Mouse (Mus musculus) embryonic facial prominence, embryonic 14.5 days (tissue): Measurements from ENCODE around the gene Gnb5. TPM values are rescaled to one million over a fixed set of nuclear protein-coding genes. Genes with fewer than 3 reads are reported as not detected.

Experiments used
- ATAC-seq: fragments of 200-750 bp; cut with Nextera tagmentation; 2 replicates; pipeline ENCODE4 v1.8.0; 2017; ENCODE audit warnings: low read depth, moderate number of reproducible peaks, moderate TSS enrichment
- DNase-seq: peaks from one replicate; pipeline ENCODE4 v3.0.0-alpha.2; 2015; ENCODE audit warnings: low spot score
- H3K27ac ChIP-seq: fragments of 300-500 bp; sonication (generic); replicated peaks from 2 replicates; pipeline ENCODE4 v1.5.1; 2014; ENCODE audit warnings: low read depth, mild to moderate bottlenecking, low read length, moderate library complexity
- H3K27me3 ChIP-seq: fragments of 300-500 bp; sonication (generic); replicated peaks from 2 replicates; pipeline ENCODE4 v1.6.1; 2014; ENCODE audit warnings: low read length; ENCODE audit not compliant: control insufficient read depth, insufficient read depth
- H3K36me3 ChIP-seq: fragments of 300-500 bp; sonication (generic); 2 replicates; pipeline ENCODE4 v1.6.1; 2014; ENCODE audit warnings: low read length, mixed read lengths; ENCODE audit not compliant: control insufficient read depth, insufficient read depth
- H3K4me1 ChIP-seq: fragments of 300-500 bp; sonication (generic); 2 replicates; pipeline ENCODE4 v1.6.1; 2014; ENCODE audit warnings: antibody characterized with exemption, low read length; ENCODE audit not compliant: control insufficient read depth, insufficient read depth
- H3K4me2 ChIP-seq: fragments of 300-500 bp; sonication (generic); 2 replicates; pipeline ENCODE4 v1.6.1; 2014; ENCODE audit warnings: low read depth, mild to moderate bottlenecking, low read length, moderate library complexity, mixed read lengths
- H3K4me3 ChIP-seq: fragments of 300-500 bp; sonication (generic); 2 replicates; pipeline ENCODE4 v1.5.1; 2014; ENCODE audit warnings: low read depth, mild to moderate bottlenecking, low read length
- H3K9ac ChIP-seq: fragments of 300-500 bp; sonication (generic); 2 replicates; pipeline ENCODE4 v1.6.1; 2014; ENCODE audit warnings: low read depth, mild to moderate bottlenecking, low read length, moderate library complexity, mixed read lengths
- H3K9me3 ChIP-seq: fragments of 300-500 bp; sonication (generic); 2 replicates; pipeline ENCODE4 v1.6.1; 2016; ENCODE audit warnings: low read length; ENCODE audit not compliant: control insufficient read depth
- WGBS: fragments of 180-500 bp; shearing (Covaris S2); extraction: QIAGEN DNeasy Blood & Tissue Kit; methylation state at CpG from one replicate; pipeline ENCODE4 v1.1.7; 2014; 5-methylcytosine and 5-hydroxymethylcytosine counted together
- polyA plus RNA-seq: library from polyadenylated mRNA; unstranded; fragments of >200 nt; fragmentation: Nextera tagmentation; extraction: Ambion mirVana; gene quantifications from 2 replicates; pipeline ENCODE4 v1.2.1, GENCODE M21; 2014

Gnb5 gene
- polyA plus RNA-seq, 1 experiment from 2014 or later: 30.3 TPM

GRCm38 (mm10) chr9:75287636-75288035, 18.5 kb upstream of the Gnb5 start:
- no peak overlapping the region for H3K9ac ChIP-seq
- WGBS: 69% methylated on average over 6 of the region's 6 CpGs
- H3K4me1 ChIP-seq: no peaks in the 10 kb centered on the region
- DNase-seq (no peak), ATAC-seq (no peak)
- H3K4me2 ChIP-seq: no peak overlapping the region
- no peak overlapping the region for H3K27ac ChIP-seq
- no peaks in the 10 kb centered on the region for H3K36me3 ChIP-seq
- H3K9me3 ChIP-seq: no peaks in the 10 kb centered on the region
- H3K27me3 ChIP-seq: no peaks in the 10 kb centered on the region
- no peak overlapping the region for H3K4me3 ChIP-seq

DNA sequence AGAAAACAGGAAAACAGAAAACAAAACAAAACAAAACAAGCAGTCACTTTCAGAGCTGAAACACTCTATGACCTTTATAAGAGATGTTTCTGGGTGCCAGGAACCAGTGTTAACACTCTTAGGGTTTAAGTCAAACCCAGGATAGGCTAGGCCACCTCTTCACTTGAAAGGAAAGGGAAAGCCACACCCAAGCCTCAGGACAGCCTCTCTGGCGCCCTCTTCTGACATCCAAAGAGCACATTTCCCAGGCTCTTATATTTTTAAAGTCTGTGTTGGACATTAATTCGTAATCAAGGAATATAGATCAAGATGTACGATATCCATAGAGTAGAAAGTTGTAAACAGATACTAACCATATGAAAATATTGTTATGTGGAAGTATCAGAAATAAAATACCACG, 16.5 kb upstream of the Gnb5 start:
- Histone ChIP-seq H3K4me3 (no peak overlapping the region), H3K4me1 (no peaks in the 10 kb centered on the region), H3K27ac (no peak overlapping the region), H3K27me3 (no peaks in the 10 kb centered on the region), H3K4me2 (no peak overlapping the region), H3K36me3 (no peaks in the 10 kb centered on the region), H3K9ac (no peak overlapping the region), H3K9me3 (no peaks in the 10 kb centered on the region)
- ATAC-seq (no peak), DNase-seq (peak; percentile 16)
- 45% methylated on average over 4 of the region's 4 CpGs for WGBS

GRCm38 (mm10) chr9:75299342-75299741, 6.7 kb upstream of the Gnb5 start:
- 86% methylated on average over 2 of the region's 2 CpGs for WGBS
- ATAC-seq: no peak
- H3K4me1 ChIP-seq: peaks cover 3% of the 10 kb centered on the region; the same call in 1 of the 2 replicates
- no peaks in the 10 kb centered on the region for H3K9me3 ChIP-seq
- no peak overlapping the region for H3K27ac ChIP-seq
- no peak overlapping the region for H3K4me2 ChIP-seq
- no peak overlapping the region for H3K9ac ChIP-seq
- no peak overlapping the region for H3K4me3 ChIP-seq
- H3K36me3 ChIP-seq: no peaks in the 10 kb centered on the region
- no peak for DNase-seq
- no peaks in the 10 kb centered on the region for H3K27me3 ChIP-seq

GRCm38 (mm10) chr9:75303033-75303432, 3.1 kb upstream of the Gnb5 start:
- Histone ChIP-seq H3K9ac (no peak overlapping the region), H3K9me3 (no peaks in the 10 kb centered on the region), H3K4me1 (peaks cover 3% of the 10 kb centered on the region; the same call in 1 of the 2 replicates), H3K4me2 (no peak overlapping the region), H3K4me3 (no peak overlapping the region), H3K27me3 (no peaks in the 10 kb centered on the region), H3K36me3 (no peaks in the 10 kb centered on the region), H3K27ac (no peak overlapping the region)
- WGBS: 87% methylated on average over 2 of the region's 2 CpGs
- ATAC-seq (no peak), DNase-seq (no peak)

DNA sequence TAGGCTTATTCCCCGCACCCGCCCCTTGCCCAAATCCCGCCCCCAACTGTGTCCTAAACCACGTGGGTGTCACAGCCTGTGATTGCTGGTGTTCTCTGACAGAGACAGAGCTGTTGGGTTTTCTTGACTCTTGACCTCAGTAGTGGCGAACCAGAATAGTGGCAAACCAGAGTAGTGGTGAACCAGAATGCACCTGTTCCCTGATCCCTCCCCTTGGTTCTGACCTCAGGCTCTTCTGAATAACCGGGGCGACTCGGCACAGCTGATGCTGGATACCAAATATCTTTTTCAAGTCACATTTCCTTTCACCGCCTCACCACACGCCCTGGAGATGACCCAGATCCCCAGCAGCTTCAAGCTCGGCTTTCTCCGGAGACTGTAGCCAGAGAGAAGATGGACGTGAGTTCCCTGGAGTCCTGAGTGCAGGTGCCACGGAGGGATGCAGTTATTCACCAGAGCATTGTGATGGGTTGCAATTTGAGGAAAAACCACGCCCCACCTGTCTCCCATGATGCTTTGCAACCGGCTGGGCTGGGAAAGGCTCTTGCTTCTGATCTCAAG, 2.3 kb upstream of the Gnb5 start:
- ATAC-seq: peak; percentile 37; the same call in 1 of the 2 replicates
- H3K27me3 ChIP-seq: no peaks in the 10 kb centered on the region
- DNase-seq: no peak
- 0 out of 2 replicates have a peak overlapping the region, but pooled peaks have one; percentile 14 for H3K4me2 ChIP-seq
- WGBS: 40% methylated on average over 16 of the region's 16 CpGs
- no peaks in the 10 kb centered on the region for H3K36me3 ChIP-seq
- H3K4me3 ChIP-seq: no peak overlapping the region
- peaks cover 3% of the 10 kb centered on the region; the same call in 1 of the 2 replicates for H3K4me1 ChIP-seq
- no peaks in the 10 kb centered on the region for H3K9me3 ChIP-seq
- no peak overlapping the region for H3K27ac ChIP-seq
- H3K9ac ChIP-seq: no peak overlapping the region

DNA sequence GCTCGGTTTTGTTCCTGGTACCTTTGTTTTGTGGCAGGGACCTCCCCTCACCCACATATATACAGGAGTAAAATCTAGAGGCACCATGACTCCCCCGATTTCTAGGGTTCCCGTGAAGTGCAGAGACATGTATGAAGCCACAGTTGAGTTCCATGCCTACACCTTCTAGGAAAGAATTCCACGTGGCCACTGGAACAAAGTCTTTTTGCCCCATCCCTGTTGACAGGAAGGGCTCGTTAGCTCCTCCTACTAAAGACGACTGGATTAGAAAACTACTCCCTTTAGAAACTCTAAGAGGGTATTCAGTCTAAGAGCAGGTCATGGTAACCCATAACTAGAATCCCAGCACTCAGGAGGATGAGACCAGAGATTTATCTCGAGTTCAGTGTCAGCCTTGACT, 1.8 kb upstream of the Gnb5 start:
- no peaks in the 10 kb centered on the region for H3K36me3 ChIP-seq
- DNase-seq (no peak), ATAC-seq (no peak; the same call in 1 of the 2 replicates)
- H3K27ac ChIP-seq: no peak overlapping the region
- no peak overlapping the region for H3K4me2 ChIP-seq
- no peak overlapping the region for H3K4me3 ChIP-seq
- H3K27me3 ChIP-seq: no peaks in the 10 kb centered on the region
- H3K9me3 ChIP-seq: no peaks in the 10 kb centered on the region
- WGBS: 35% methylated on average over 7 of the region's 7 CpGs
- peaks cover 3% of the 10 kb centered on the region; the same call in 1 of the 2 replicates for H3K4me1 ChIP-seq
- H3K9ac ChIP-seq: no peak overlapping the region

DNA sequence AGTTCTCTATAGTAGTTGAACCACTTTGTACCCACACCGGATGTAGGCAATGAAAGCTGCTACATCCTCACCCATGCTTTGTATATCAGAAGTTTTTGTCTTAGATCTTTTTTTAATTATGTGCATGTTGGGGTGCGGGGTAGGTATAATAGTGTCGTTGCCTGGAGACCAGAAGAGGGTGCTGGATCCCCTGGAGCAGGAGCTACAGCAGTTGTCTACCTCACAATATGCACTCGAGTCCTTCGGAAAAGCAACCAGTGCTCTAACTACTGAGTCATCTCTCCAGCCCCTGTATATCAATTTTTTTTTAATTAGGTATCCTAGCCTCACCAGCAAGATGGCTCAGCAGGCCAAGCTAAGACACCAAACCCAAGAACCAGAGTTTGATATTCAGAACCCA, 927 bp downstream of the Gnb5 start:
- no peak for ATAC-seq
- H3K4me3 ChIP-seq: no peak overlapping the region

GRCm38 (mm10) chr9:75308621-75309020, 2.5 kb downstream of the Gnb5 start:
- peaks cover 3% of the 10 kb centered on the region; the same call in 1 of the 2 replicates for H3K4me1 ChIP-seq
- ATAC-seq (no peak), DNase-seq (no peak)
- H3K36me3 ChIP-seq: no peaks in the 10 kb centered on the region
- no peaks in the 10 kb centered on the region for H3K27me3 ChIP-seq
- no peak overlapping the region for H3K27ac ChIP-seq
- H3K9me3 ChIP-seq: no peaks in the 10 kb centered on the region
- WGBS: 60% methylated on average over 5 of the region's 5 CpGs
- no peak overlapping the region for H3K9ac ChIP-seq
- H3K4me3 ChIP-seq: no peak overlapping the region
- no peak overlapping the region for H3K4me2 ChIP-seq

More for the DNA sequence above, 927 bp downstream of the Gnb5 start:
- no peaks in the 10 kb centered on the region for H3K27me3 ChIP-seq
- no peaks in the 10 kb centered on the region for H3K36me3 ChIP-seq
- H3K9ac ChIP-seq: no peak overlapping the region
- no peaks in the 10 kb centered on the region for H3K9me3 ChIP-seq
- H3K27ac ChIP-seq: no peak overlapping the region
- 86% methylated on average over 5 of the region's 5 CpGs for WGBS
- no peak for DNase-seq
- no peak overlapping the region for H3K4me2 ChIP-seq
- H3K4me1 ChIP-seq: peaks cover 3% of the 10 kb centered on the region; the same call in 1 of the 2 replicates

DNA sequence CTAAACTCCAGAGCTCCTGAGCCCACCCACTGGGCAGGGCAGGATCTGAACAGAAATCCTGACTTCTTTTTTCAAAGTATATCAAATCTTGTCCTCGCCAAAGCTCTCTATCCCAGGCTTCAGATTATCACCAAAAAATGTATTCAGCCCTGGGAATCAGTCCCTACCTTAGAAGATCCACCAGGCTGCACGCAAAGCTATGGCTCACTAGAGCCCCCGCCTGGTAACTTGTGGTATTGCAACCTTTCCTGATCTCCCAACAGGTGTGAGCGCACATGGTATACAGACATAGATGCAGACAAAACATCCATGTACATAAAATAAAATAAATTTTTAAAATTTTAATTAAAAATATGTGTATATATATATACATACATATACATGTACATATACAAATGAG, 5.9 kb downstream of the Gnb5 start:
- no peaks in the 10 kb centered on the region for H3K27me3 ChIP-seq
- H3K36me3 ChIP-seq: no peaks in the 10 kb centered on the region
- no peak overlapping the region for H3K9ac ChIP-seq
- peaks cover 10% of the 10 kb centered on the region for H3K4me1 ChIP-seq
- no peak overlapping the region for H3K4me2 ChIP-seq
- ATAC-seq (no peak; the same call in 1 of the 2 replicates), DNase-seq (peak; percentile 68)
- no peak overlapping the region for H3K27ac ChIP-seq
- H3K4me3 ChIP-seq: no peak overlapping the region
- WGBS: 24% methylated on average over 4 of the region's 4 CpGs
- no peaks in the 10 kb centered on the region for H3K9me3 ChIP-seq
